Mouse (Mus musculus): ENCODE data around the gene Phlda1.

- TF ChIP-seq CTCF (IDR thresholded peaks at IDR 0.05; ENCODE audit: control insufficient read depth, insufficient read depth, insufficient replicate concordance, low read depth, low read length) (no peak), POLR2A (IDR thresholded peaks at IDR 0.05; ENCODE audit: control insufficient read depth, low read depth, low read length) (no peak)
Measured at GRCm38 (mm10) chr10:111464833-111465232, 41.3 kb upstream of the Phlda1 start.
